Mouse (Mus musculus) lung, adult 10 weeks (tissue): Measurements from ENCODE around the gene Rnf4. TPM values are rescaled to one million over a fixed set of nuclear protein-coding genes. Genes with fewer than 3 reads are reported as not detected.

Experiments
- polyA plus RNA-seq: library from polyadenylated mRNA; stranded (reverse); fragments of 350-450 nt; fragmentation: Illumina TruSeq; extraction: RNeasy Lipid Tissue Mini Kit (QIAGEN cat#74804); gene quantifications from one replicate; pipeline ENCODE4 v1.2.3, GENCODE M21; 2014; ENCODE audit warnings: low read depth, low replicate concordance; ENCODE audit not compliant: insufficient read depth

Rnf4 gene
- polyA plus RNA-seq, result 37.3 TPM

DNA sequence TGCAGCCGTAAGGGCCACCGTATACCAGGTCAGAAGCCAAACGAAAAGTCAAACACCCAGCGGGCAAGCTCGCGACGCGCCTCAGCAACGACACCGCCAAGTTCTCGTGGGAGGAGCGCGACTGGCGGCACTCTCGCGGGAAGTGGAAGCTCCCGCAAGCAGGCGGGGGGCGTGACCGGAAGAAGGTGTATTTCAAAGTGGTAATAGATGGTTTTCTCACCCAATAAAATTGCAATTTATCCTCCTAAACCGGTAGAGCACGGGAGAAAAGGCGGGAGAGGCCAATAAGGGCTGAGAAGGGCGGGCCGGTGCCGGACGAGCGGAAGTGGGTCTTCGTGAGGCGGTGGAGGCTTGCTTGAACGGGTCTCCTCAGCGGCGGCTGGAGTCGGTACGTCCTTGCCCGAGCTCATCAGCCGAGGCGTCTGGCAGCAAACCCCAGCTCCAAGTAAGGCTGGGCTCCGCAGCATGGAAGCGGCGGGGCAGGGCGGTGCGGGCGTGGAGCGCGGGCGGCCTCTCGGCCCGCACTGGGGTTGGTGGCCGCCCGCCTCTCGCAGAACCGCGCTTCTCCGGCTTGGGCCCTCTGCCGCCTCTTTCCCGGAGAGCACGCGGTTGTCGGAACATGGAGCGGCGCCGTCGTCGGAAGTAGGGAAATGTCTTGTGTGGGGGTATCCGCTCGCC lies at the start of gene Rnf4:
TSS of gene Rnf4 (plus strand) at position 193 of the 678 bp plus-strand sequence.

DNA sequence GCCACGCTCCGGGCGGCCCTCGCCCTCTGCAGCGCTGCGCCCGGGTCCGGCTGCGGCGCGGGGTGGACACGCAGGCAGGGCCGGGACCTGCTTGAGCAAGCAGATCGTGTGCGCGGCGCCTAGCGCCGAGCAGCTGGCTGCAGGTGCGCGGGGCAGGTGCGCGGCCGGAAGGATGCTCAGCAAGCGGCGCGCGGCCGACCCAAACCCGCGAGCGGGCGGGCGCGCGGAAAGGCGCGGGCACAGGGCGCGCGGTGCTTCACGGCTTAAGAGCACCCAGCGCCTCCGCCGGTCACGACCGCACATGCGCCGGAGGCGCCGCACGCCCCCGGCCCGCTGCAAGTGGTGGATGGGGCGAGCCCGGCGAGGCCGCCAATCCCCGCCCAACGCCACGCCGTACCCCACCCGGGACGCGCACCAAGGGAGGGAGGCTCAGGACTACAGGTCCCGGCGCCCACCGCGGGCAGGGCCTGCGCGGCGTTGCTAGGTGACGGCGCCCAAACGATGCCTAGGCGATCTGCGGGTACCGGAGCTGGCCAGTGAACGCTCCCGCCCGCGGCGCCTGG lies 47.9 kb upstream of the Rnf4 start, which contains the start of the genes Zfyve28 and Cfap99:
TSS of gene Zfyve28 (minus strand) at position 296 of the 563 bp plus-strand sequence.
TSS of gene Cfap99 (plus strand) at position 447 of the 563 bp plus-strand sequence.

DNA sequence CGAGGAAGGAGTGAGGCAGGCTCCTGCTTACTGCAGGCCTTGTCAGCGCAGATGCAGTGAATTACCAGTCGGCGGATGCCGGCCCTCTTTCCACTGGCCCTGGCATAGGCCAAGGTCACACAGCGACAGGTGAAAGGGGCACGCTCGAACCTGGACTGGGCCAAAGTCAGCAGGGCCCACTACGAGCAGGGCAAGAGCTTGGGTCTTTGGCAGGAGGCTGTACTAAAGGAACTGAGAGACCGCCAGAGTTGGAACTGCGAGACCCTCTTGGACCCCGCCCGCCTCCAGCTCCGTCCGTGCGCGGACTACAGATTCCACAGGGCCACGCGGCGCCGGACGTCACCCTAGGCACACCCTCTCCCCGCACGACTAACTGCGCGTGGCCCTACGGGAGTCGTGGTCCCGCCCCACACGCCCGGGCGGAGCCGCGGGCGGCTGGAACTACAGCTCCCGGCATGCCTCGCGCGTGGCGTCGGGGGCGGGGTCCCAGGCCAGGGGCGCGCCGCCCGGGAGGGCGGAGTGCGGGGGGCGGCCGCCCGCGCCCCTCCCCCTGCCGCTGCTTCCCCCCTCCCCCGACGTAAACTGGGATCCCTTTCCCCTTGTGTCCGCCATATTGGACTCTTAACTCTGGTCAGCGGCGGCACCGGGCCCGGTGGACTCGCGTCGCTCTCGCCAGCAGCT lies 33.4 kb downstream of the Rnf4 start, which contains the start of gene Fam193a:
TSS of gene Fam193a (plus strand) at position 593 of the 681 bp plus-strand sequence.

Other genes with a start within 250 kb of the Rnf4 start
- gene Poln, start 166.8 kb upstream of the Rnf4 start, polyA plus RNA-seq, result 1.1 TPM
- 5.5 TPM for gene Haus3, start 166.8 kb upstream of the Rnf4 start, polyA plus RNA-seq
- gene Mxd4, start 148.6 kb upstream of the Rnf4 start, polyA plus RNA-seq, result 103 TPM
- 0.63 TPM for gene Zfyve28, start 47.8 kb upstream of the Rnf4 start, polyA plus RNA-seq
- gene Cfap99, start 47.7 kb upstream of the Rnf4 start, polyA plus RNA-seq, result 0.49 TPM
- 4.8 TPM for gene Fam193a, start 33.6 kb downstream of the Rnf4 start, polyA plus RNA-seq
- gene Tnip2, start 177.7 kb downstream of the Rnf4 start, polyA plus RNA-seq, result 12.1 TPM
- gene Sh3bp2, start 189.5 kb downstream of the Rnf4 start, polyA plus RNA-seq, result 9.3 TPM
- gene Add1, start 237.4 kb downstream of the Rnf4 start, polyA plus RNA-seq, result 116 TPM